Mouse (Mus musculus) gastrocnemius, adult 8-10 months (tissue): ENCODE data around the gene Prph. TPM values are rescaled to one million over a fixed set of nuclear protein-coding genes. Genes with fewer than 3 reads are reported as not detected.

Source experiments
- DNase-seq, 2 experiments: peaks; one replicate each; pipeline ENCODE4 v3.0.0; 2022; ENCODE audit warnings: low spot score in 2 of 2
- total RNA-seq, 4 experiments: library from RNA; stranded (reverse); gene quantifications; 2 replicates each; pipeline ENCODE4 v1.2.4; 2022

The Prph gene
- total RNA-seq, result under 1 TPM in 3 of 4 experiments, not detected in 1; 0.31 to 0.58 (median 0.35) TPM

DNA sequence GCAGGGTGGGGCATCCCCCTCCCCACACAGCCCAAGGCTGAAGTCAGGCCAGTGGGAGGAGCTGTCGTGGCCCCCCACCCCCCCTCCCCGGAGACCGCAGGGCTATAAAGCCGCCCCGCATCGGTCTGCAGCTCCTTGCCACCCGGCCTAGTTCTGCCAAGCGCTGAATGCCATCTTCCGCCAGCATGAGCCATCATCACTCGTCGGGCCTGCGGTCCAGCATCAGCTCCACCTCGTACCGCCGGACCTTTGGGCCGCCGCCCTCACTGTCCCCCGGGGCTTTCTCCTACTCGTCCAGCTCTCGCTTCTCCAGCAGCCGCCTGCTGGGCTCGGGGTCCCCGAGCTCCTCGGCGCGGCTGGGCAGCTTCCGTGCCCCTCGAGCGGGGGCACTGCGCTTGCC is at the start of gene Prph:
Gene Prph, plus strand, starts transcription at position 135 of the 400 bp plus-strand sequence.
- DNase-seq, result no peak

GRCm38 (mm10) chr15:99008801-99009241 is 46.2 kb upstream of the Prph start:
- no peak for DNase-seq

- DNase-seq, result no peak
These were observed 44.1 kb upstream of the Prph start for GRCm38 (mm10) chr15:99010896-99011295.

- no peak for DNase-seq
These were observed 43.0 kb upstream of the Prph start for GRCm38 (mm10) chr15:99011946-99012345.

GRCm38 (mm10) chr15:99014496-99015030 is 40.4 kb upstream of the Prph start:
- DNase-seq, result no peak

DNA sequence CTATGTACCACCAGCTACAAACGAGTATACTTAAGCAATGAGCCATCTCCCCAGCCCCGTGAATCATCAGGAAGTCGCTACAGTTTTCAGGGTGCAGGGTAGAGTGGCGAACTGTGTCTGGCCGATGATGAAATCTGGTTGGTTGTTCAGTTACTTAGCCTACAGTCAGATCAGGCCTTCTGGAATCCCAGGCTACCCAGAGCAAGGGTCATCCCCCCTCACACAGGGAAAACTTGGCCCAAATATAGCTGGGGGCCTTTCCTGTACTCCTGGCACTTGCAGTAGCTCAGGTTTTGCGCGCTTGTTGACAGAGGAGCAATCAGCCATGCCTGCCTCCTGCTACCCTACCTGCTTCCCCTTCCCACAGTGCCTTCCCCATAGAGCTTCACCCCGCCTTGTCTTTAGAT is 37.6 kb upstream of the Prph start:
- DNase-seq, result no peak

GRCm38 (mm10) chr15:99017986-99018385 is 37.0 kb upstream of the Prph start:
- DNase-seq, result no peak

- DNase-seq, result no peak
These were observed 36.3 kb upstream of the Prph start for GRCm38 (mm10) chr15:99018630-99019029.

DNA sequence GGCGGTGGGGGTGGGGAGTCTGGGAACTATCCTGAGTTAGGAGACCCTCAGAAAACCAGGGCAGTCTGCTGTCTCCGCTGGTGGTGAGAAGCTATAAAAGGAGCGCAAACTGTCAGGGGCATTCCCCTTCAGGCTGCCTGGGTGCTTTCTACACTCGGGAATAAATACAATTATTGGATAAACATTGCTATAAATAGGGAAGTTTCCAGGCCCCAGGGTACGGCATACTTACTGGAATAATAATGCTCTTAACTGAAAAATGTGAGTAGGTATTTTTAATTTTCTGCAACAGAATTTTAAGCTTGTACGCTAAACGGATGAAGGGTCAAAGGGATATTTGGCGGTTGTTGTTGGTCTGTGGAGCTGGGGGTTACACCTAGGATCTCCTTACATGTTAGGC is 35.5 kb upstream of the Prph start:
- no peak for DNase-seq

DNA sequence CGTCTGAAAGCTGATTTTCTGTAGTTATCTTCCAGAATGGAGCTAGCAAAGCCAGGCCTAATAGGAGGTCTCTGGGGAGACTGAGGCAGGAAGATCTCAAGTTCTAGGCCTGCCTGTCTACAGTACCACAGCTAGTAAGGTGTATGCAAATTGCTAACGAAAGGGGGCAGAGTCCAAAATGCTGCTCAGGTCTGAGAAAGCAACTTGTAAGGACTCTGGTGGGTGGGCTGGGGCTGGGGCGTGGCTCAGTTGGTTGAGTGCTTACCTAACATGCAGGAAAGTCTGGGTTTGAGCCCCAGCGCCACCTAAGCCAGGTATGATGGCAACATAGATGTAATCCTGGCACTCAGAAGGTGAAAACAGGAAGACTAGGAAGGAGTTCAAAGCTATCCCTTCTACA is 34.8 kb upstream of the Prph start:
- no peak for DNase-seq

DNA sequence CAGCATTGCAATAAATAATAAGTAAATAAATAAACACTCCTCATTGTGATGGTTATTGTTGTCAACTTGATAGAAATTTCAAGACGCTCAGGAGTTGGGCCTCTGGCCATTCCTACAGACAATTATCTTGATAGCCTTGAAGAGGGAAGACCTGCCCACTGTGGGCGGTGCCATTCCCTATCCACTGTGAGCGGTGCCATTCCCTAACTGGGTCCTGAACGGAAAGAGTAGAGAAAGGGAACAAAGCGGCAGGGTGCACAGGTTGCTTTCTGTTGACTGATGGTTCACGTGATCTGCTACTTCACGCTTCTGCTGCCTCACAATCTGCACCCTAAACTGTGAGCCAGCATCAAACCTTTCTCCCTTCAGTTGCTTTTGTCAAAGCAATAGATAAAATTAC is 33.7 kb upstream of the Prph start:
- DNase-seq, result no peak

DNA sequence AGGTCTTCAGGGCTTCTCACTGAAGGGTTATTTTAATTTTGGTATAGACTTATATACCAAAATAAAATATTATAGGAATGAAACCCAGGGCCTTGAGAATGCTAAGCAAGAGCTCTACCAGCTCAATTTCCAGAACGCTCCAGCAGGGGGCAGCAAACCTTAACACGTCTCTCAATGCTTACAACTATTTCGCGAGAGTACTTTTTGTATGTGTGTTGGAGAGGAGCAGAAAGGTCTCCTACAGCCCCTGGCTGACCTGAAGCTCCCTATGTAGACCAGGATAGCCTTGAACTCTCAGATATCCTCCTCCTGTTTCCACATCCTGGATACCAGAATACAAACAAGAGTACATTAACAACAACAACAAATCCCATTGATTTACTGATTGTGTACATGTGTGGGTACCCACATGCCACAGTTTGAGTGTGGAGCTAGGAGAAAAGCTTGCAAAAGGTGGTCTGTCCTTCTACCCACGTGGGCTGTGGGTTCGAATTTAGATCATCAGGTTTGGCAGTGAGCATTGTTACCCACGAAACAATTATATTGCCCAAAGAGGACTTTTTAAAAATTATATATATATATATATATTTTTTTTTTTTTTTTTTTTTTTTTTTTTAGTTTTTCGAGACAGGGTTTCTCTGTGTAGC is 30.2 kb upstream of the Prph start:
- DNase-seq, result peak; percentile 52 to 62

DNA sequence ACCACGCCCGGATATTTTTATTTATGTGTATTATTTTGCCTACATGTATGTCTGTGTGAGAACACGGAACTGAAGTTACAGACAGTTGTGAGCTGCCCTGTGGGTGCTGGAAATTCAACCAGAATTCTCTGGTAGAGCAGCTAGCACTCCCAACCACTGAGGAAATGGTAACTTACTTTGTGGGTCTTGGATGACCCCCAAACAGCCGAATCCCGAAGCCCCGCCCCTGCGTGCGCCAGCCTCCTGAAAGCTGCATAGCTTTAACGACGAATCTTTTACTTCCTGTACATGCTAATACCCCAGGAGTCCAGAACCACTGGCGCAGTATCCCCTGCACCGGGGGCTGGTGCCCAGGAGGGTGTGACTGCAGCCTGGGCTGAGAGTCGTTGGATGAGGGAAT is 29.6 kb upstream of the Prph start:
- DNase-seq, result no peak

DNA sequence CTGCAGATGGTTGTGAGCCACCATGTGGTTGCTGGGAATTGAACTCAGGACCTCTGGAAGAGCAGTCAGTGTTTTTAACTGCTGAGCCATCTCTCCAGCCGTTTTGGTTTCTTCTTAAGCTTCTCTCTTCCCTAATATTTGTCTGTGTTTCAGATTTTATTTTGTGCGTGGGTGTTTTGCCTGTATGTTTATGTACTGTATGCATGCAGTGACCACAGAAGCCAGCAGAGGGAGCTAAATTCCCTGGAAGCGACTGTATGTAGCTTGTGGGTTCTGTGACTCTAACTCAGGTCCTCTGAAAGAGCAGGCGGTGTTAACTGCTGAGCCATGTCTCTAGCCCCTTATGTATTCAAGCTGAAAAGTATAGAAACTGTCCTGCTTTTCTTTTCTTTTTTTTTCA is 28.7 kb upstream of the Prph start:
- DNase-seq, result no peak

DNA sequence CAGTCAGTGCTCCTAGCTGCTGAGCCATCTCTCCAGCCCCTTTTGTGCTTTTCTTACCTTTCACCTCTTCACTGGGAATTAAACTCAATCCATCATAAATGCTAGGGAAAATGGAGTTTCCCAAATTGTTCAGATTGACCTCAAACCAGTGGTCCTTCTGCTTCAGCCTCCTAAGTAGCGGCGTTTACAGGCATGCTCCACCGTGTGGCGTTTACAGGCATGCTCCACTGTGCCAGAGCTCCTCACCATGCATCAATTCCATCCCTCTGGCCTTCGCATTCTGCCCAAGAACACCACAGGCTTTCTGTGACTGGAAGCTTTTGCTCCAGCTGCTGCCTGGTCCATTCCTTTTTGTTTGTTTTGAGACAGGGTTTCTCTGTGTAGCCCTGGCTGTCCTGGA is 27.9 kb upstream of the Prph start:
- no peak for DNase-seq

GRCm38 (mm10) chr15:99028874-99029458 is 26.0 kb upstream of the Prph start:
- DNase-seq, result no peak

DNA sequence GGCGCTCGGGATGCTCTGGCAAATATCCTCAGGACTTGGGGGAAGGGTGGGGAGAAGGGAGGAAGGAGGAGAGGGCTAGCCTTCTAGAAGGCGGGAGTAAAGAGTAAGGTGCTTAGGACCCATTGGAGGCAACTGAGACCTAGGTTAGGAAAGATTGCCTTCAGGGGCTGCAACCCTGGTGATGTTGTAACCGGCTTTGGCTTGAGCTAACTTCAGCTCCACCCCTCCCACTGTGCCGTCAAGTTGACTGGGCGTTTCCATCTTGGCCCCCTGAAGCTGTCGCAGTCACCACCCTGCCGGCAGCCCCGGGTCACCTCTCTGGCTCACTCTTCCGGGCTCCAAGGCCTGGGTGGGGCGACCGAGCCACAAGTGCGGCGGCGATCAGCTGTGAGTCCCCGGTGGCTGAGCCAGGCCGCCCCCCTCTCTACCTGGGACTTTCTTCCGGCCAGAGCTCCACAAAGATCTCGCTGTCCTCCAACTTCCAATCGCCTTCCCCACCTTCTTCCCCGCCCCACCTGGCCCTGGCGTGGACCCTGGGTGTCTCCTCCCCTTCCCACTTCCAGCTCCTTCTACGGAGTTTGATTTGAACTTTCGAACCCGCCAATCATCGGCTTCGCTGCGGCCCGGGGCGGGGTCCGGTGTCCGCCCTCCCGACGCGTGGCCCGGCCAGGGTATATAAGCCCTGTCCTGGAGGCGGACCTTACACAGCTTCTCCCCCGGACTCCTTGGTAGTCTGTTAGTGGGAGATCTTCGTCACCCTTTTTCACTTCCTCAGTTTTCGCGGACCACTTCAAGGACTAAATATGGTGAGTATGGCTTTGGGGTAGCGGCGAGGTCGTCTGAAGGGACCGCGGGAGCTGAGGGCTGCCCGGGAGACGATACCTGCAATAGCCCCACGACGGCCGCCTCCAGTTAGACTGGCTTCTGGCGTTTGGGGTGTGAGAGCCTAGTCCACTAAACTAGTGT is 25.1 kb upstream of the Prph start, which contains the start of gene Tuba1c:
Gene Tuba1c, plus strand, starts transcription at position 273 of the 966 bp plus-strand sequence.
- peak; percentile 84 to 90 for DNase-seq

DNA sequence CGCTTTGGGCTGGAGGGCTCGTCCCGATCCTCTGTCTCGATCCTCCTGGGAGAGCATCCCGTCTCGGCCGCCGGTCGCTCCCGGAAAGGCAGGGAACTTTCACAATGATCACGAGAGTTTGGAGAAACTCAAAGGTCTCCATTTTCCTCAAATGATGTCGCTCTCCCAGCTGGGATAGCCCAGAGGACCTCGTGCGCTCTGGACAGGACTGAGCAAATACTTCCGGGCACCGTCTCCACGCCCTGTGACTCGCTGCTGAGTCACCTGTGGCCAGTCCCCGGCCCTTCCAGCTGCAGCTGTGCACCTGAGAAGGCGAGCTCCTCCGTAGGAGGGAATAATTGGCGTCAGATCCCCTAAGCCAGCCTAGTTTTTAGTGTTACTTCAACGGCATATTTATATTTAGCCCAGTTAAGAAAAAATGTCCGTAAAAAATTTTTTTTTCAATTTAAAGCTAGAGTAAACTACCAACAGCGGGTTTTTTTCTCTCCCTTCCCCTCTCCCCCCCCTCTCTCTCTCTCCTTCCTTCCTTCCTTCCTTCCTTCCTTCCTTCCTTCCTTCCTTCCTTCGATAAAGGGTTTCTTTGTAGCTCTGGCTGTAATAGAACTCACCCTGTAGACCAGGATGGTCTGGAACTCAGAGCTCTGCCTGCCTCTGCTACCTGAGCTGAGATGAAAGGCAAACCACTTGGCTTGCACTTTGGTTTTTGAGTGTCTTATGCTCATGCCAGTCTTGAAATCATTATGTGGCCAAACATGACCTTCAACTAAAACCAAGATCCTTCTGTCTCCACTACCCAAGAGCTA is 24.2 kb upstream of the Prph start:
- DNase-seq, result peak in 1 of 2 experiments; percentile 15

- no peak for DNase-seq
These were observed 23.6 kb upstream of the Prph start for GRCm38 (mm10) chr15:99031388-99031675.

DNA sequence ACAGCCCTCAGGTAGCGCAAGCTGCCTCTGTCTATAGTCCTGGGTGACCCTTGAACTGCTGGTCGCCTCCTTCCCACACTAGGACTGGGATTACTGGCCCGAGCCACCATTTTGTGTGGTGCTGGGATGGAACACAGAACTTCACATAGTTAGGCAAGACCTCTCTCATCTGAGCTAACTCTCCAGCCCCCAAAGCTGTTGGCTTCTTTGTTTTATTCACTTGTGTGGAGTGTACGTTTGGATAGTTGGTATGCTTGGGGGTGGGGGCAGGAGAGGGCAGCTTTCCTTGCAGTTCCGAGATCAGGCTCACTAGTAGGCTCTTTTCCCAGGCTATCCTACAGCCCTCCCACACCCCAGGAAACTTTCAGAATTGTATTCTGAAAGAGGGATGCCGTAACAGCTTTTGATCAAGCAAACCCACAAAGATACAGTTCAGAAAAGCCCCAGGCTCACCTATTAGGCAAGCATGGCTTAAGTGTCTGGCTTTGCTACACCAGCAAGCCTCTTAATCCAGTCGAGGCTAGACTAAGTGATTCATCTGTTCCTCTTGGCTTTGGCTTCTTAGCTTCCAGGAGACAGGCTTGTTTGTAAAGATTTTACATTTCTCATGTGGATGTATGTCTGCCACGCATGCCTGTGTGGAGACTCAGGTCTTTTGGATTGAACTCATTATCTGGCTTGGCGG is 22.8 kb upstream of the Prph start:
- no peak for DNase-seq
